Mouse (Mus musculus): ENCODE results near the gene Gm16429. TPM values are rescaled to one million over a fixed set of nuclear protein-coding genes. Genes with fewer than 3 reads are reported as not detected.
"Not testable (repeated sequence)": the region's sequence is repeated elsewhere in the genome, so short reads cannot be mapped to it uniquely, and the experiment has no call there.

Gm16429 gene
- not detected in 2 replicates for polyA plus RNA-seq (2012; ENCODE audit: insufficient read depth, insufficient read length, missing spikeins)

DNA sequence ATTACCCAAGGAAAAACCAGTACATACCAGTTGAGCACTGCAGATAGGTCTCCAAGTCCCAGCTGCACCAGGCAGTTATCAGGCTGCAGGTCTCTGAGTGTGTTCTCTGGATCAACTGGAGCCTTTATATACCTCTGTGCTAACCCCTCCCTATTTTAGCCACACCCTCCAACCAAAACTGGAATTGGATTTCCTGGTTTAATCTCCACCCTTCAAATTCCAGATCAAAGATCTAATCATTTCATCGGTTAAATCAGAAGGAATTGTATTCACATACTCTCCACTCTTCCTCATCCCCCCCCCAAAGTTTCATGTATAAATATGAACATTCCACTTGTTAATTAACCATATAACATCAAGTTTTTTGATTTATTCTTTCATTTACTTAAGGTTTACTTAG is at the start of gene Gm16429:
Gm16429 (minus strand) TSS at position 101 of the 400 bp plus-strand sequence.
- not testable (repeated sequence) for H3K4me3 ChIP-seq (ENCODE audit: insufficient read depth, low read length); H3K4me1 ChIP-seq (ENCODE audit: control insufficient read depth, insufficient read depth, low read length); H3K27ac ChIP-seq (ENCODE audit: insufficient read depth, low read depth, low read length)

Other genes with a start within 250 kb of the Gm16429 start
- not detected in 2 replicates for gene Gm7792, start 85.3 kb downstream of the Gm16429 start, polyA plus RNA-seq (2012; ENCODE audit: insufficient read depth, insufficient read length, missing spikeins)
- not detected in 2 replicates for gene BC061212, start 141.5 kb upstream of the Gm16429 start, polyA plus RNA-seq (2012; ENCODE audit: insufficient read depth, insufficient read length, missing spikeins)
- gene Gm6351, start 147.3 kb upstream of the Gm16429 start, polyA plus RNA-seq (2012; ENCODE audit: insufficient read depth, insufficient read length, missing spikeins), result not detected in 2 replicates

All from bone marrow macrophage, adult 2 months (primary cell).